Mouse (Mus musculus): ENCODE results near the gene Scn10a. TPM values are rescaled to one million over a fixed set of nuclear protein-coding genes. Genes with fewer than 3 reads are reported as not detected.

Gene Scn10a
- total and polyA plus RNA-seq, 3 experiments, result not detected

- in situ Hi-C loops (cut with MboI; ENCODE audit: low pct_ligation_motif_present, low pct_unique_long_range_greater_than_20kb, low sequenced_read_pairs), result no loop called here
- peaks cover 18 to 35% of the 10 kb centered on the region in 2 experiments for H3K4me1 ChIP-seq (ENCODE audit: control insufficient read depth in 1 of 2, insufficient read depth in 2 of 2)
- peaks cover 9 to 53% of the 10 kb centered on the region in 2 experiments for H3K36me3 ChIP-seq (replicated peaks in 1 of 2; ENCODE audit: control insufficient read depth in 1 of 2, insufficient read depth in 1 of 2, low read length in 1 of 2)
- H3K9me3 ChIP-seq (replicated peaks; ENCODE audit: low read length), result peaks cover 9% of the 10 kb centered on the region
- H3K27me3 ChIP-seq (replicated peaks), result no peaks in the 10 kb centered on the region
- no peak overlapping the region for H3K4me2 ChIP-seq (ENCODE audit: insufficient read depth, low read depth, poor library complexity, severe bottlenecking)
- TF ChIP-seq JUN (IDR thresholded peaks at IDR 0.05; ENCODE audit: insufficient read depth, low read depth, low read length), result no peak
- TF ChIP-seq ZNF384 (IDR thresholded peaks at IDR 0.05; ENCODE audit: low read depth, low read length), result no peak
- TF ChIP-seq JUND (conservative IDR thresholded peaks at IDR 0.05; ENCODE audit: low read depth, low read length), result no peak
- TF ChIP-seq ZMIZ1 (IDR thresholded peaks at IDR 0.05; ENCODE audit: low read depth, low read length), result no peak
- TF ChIP-seq TBP (conservative IDR thresholded peaks at IDR 0.05; ENCODE audit: low read depth, low read length), result no peak
- no peak for TF ChIP-seq NELFE (IDR thresholded peaks at IDR 0.05; ENCODE audit: low read depth, low read length)
- TF ChIP-seq KAT2A (IDR thresholded peaks at IDR 0.05; ENCODE audit: insufficient replicate concordance, low read length), result no peak
- TF ChIP-seq IRF4 (IDR thresholded peaks at IDR 0.05; ENCODE audit: low read depth, low read length), result no peak
- no peak overlapping the region for H3K27ac ChIP-seq (ENCODE audit: insufficient read depth, low read depth)
- DNase-seq (ENCODE audit: extremely low read depth), result no peak
- H3K79me2 ChIP-seq (replicated peaks; ENCODE audit: control insufficient read depth, extremely low read depth, insufficient read depth, poor library complexity, severe bottlenecking), result no peaks in the 10 kb centered on the region
- no peak overlapping the region for H3K4me3 ChIP-seq (replicated peaks in 1 of 3; ENCODE audit: low read depth in 2 of 3, low read length in 2 of 3, poor library complexity in 1 of 3)
- dilution Hi-C loops (cut with MboI; ENCODE audit: extremely low pct_ligation_motif_present, extremely low pct_unique_long_range_greater_than_20kb, low sequenced_read_pairs), result no loop called here
- no peak overlapping the region for H3K9ac ChIP-seq (ENCODE audit: insufficient read depth, low read depth)
Measured at GRCm38 (mm10) chr9:119564803-119565202, 154.3 kb downstream of the Scn10a start.

- no peak for DNase-seq (ENCODE audit: extremely low read depth)
- peaks cover 6% of the 10 kb centered on the region for H3K9me3 ChIP-seq (replicated peaks; ENCODE audit: low read length)
Measured at GRCm38 (mm10) chr9:119563617-119564016, 155.5 kb downstream of the Scn10a start.

GRCm38 (mm10) chr9:119562256-119562655 is 156.9 kb downstream of the Scn10a start:
- in situ Hi-C loops (cut with MboI; ENCODE audit: low pct_ligation_motif_present, low pct_unique_long_range_greater_than_20kb, low sequenced_read_pairs), result no loop called here
- H3K27me3 ChIP-seq (replicated peaks), result no peaks in the 10 kb centered on the region

More at GRCm38 (mm10) chr9:119563617-119564016, 155.5 kb downstream of the Scn10a start:
- no peak overlapping the region for H3K4me3 ChIP-seq (replicated peaks in 1 of 3; ENCODE audit: low read depth in 2 of 3, low read length in 2 of 3, poor library complexity in 1 of 3)
- dilution Hi-C loops (cut with MboI; ENCODE audit: extremely low pct_ligation_motif_present, extremely low pct_unique_long_range_greater_than_20kb, low sequenced_read_pairs), result no loop called here
- no peak overlapping the region for H3K4me2 ChIP-seq (ENCODE audit: insufficient read depth, low read depth, poor library complexity, severe bottlenecking)
- TF ChIP-seq USF1 (IDR thresholded peaks at IDR 0.05; ENCODE audit: low read depth, low read length) (no peak), MAFK (IDR thresholded peaks at IDR 0.05; ENCODE audit: insufficient replicate concordance, low read length) (no peak), HCFC1 (IDR thresholded peaks at IDR 0.05; ENCODE audit: low read depth, low read length) (no peak), ELF1 (IDR thresholded peaks at IDR 0.05; ENCODE audit: low read depth, low read length) (no peak), ETS1 (conservative IDR thresholded peaks at IDR 0.05; ENCODE audit: low read depth, low read length) (no peak), JUN (IDR thresholded peaks at IDR 0.05; ENCODE audit: insufficient read depth, low read depth, low read length) (no peak), KAT2A (IDR thresholded peaks at IDR 0.05; ENCODE audit: insufficient replicate concordance, low read length) (no peak), GABPA (IDR thresholded peaks at IDR 0.05; ENCODE audit: insufficient replicate concordance, low read depth, low read length) (no peak), NRF1 (IDR thresholded peaks at IDR 0.05; ENCODE audit: low read depth, low read length) (no peak), CHD2 (IDR thresholded peaks at IDR 0.05; ENCODE audit: low read length) (no peak)
- in situ Hi-C loops (cut with MboI; ENCODE audit: low pct_ligation_motif_present, low pct_unique_long_range_greater_than_20kb, low sequenced_read_pairs), result no loop called here
- H3K4me1 ChIP-seq (ENCODE audit: control insufficient read depth in 1 of 2, insufficient read depth in 2 of 2), result peaks cover 12 to 25% of the 10 kb centered on the region in 2 experiments
- H3K27me3 ChIP-seq (replicated peaks), result no peaks in the 10 kb centered on the region
- H3K9ac ChIP-seq (ENCODE audit: insufficient read depth, low read depth), result no peak overlapping the region
- H3K36me3 ChIP-seq (replicated peaks in 1 of 2; ENCODE audit: control insufficient read depth in 1 of 2, insufficient read depth in 1 of 2, low read length in 1 of 2), result peaks cover 7 to 50% of the 10 kb centered on the region in 2 experiments
- H3K79me2 ChIP-seq (replicated peaks; ENCODE audit: control insufficient read depth, extremely low read depth, insufficient read depth, poor library complexity, severe bottlenecking), result no peaks in the 10 kb centered on the region
- H3K27ac ChIP-seq (ENCODE audit: insufficient read depth, low read depth), result no peak overlapping the region

More at GRCm38 (mm10) chr9:119562256-119562655, 156.9 kb downstream of the Scn10a start:
- no peak for TF ChIP-seq ETS1 (conservative IDR thresholded peaks at IDR 0.05; ENCODE audit: low read depth, low read length)
- TF ChIP-seq USF2 (conservative IDR thresholded peaks at IDR 0.05; ENCODE audit: low read depth, low read length), result no peak
- no peak for TF ChIP-seq PAX5 (IDR thresholded peaks at IDR 0.05; ENCODE audit: low read length)
- no peak for TF ChIP-seq HCFC1 (IDR thresholded peaks at IDR 0.05; ENCODE audit: low read depth, low read length)
- no peak for TF ChIP-seq SIN3A (IDR thresholded peaks at IDR 0.05; ENCODE audit: low read length)
- TF ChIP-seq NRF1 (IDR thresholded peaks at IDR 0.05; ENCODE audit: low read depth, low read length), result no peak
- no peak for TF ChIP-seq ZC3H11A (IDR thresholded peaks at IDR 0.05; ENCODE audit: low read depth, low read length)
- no peak for TF ChIP-seq KAT2A (IDR thresholded peaks at IDR 0.05; ENCODE audit: insufficient replicate concordance, low read length)
- no peak for TF ChIP-seq POLR2AphosphoS2 (IDR thresholded peaks at IDR 0.05; ENCODE audit: low read depth, low read length)
- no peak for TF ChIP-seq CTCF (conservative IDR thresholded peaks at IDR 0.05 in 1 of 2, IDR thresholded peaks at IDR 0.05 in 1 of 2; ENCODE audit: low read depth in 2 of 2, low read length in 2 of 2)
- TF ChIP-seq RAD21 (IDR thresholded peaks at IDR 0.05; ENCODE audit: low read depth, low read length), result no peak
- dilution Hi-C loops (cut with MboI; ENCODE audit: extremely low pct_ligation_motif_present, extremely low pct_unique_long_range_greater_than_20kb, low sequenced_read_pairs), result no loop called here
- H3K9me3 ChIP-seq (replicated peaks; ENCODE audit: low read length), result peaks cover under 1% of the 10 kb centered on the region
- no peak overlapping the region for H3K9ac ChIP-seq (ENCODE audit: insufficient read depth, low read depth)
- H3K4me3 ChIP-seq (replicated peaks in 1 of 3; ENCODE audit: low read depth in 2 of 3, low read length in 2 of 3, poor library complexity in 1 of 3), result no peak overlapping the region
- peaks cover 8 to 25% of the 10 kb centered on the region in 2 experiments for H3K4me1 ChIP-seq (ENCODE audit: control insufficient read depth in 1 of 2, insufficient read depth in 2 of 2)
- no peaks in the 10 kb centered on the region for H3K79me2 ChIP-seq (replicated peaks; ENCODE audit: control insufficient read depth, extremely low read depth, insufficient read depth, poor library complexity, severe bottlenecking)
- peaks cover 7 to 49% of the 10 kb centered on the region in 2 experiments for H3K36me3 ChIP-seq (replicated peaks in 1 of 2; ENCODE audit: control insufficient read depth in 1 of 2, insufficient read depth in 1 of 2, low read length in 1 of 2)
- H3K27ac ChIP-seq (ENCODE audit: insufficient read depth, low read depth), result no peak overlapping the region
- H3K4me2 ChIP-seq (ENCODE audit: insufficient read depth, low read depth, poor library complexity, severe bottlenecking), result no peak overlapping the region
- no peak for DNase-seq (ENCODE audit: extremely low read depth)
